Mouse (Mus musculus) lung, postnatal 14 days (tissue): ENCODE data around the gene Zfhx3.

Source experiments
- DNase-seq: peaks from one replicate; pipeline ENCODE4 v3.0.0; 2021

The Zfhx3 gene

GRCm38 (mm10) chr8:108903550-108903949 lies 961.1 kb downstream of the Zfhx3 start:
- no peak for DNase-seq

- no peak for DNase-seq
These were observed 962.0 kb downstream of the Zfhx3 start for GRCm38 (mm10) chr8:108904288-108904971.

- DNase-seq: no peak
These were observed 965.6 kb downstream of the Zfhx3 start for GRCm38 (mm10) chr8:108908066-108908465.

- DNase-seq: no peak
These were observed 966.1 kb downstream of the Zfhx3 start for GRCm38 (mm10) chr8:108908540-108908939.

GRCm38 (mm10) chr8:108909035-108909434 lies 966.6 kb downstream of the Zfhx3 start:
- no peak for DNase-seq

GRCm38 (mm10) chr8:108909455-108909854 lies 967.0 kb downstream of the Zfhx3 start:
- no peak for DNase-seq

- peak; percentile 39 for DNase-seq
These were observed 968.4 kb downstream of the Zfhx3 start for GRCm38 (mm10) chr8:108910843-108911242.

- DNase-seq: peak; percentile 93
These were observed 969.1 kb downstream of the Zfhx3 start for GRCm38 (mm10) chr8:108911511-108911910.

- no peak for DNase-seq
These were observed 970.6 kb downstream of the Zfhx3 start for GRCm38 (mm10) chr8:108912998-108913397.

GRCm38 (mm10) chr8:108915425-108915824 lies 973.0 kb downstream of the Zfhx3 start:
- no peak for DNase-seq

- DNase-seq: peak; percentile 62
These were observed 973.4 kb downstream of the Zfhx3 start for GRCm38 (mm10) chr8:108915876-108916275.

- DNase-seq: no peak
These were observed 977.7 kb downstream of the Zfhx3 start for GRCm38 (mm10) chr8:108920151-108920550.

GRCm38 (mm10) chr8:108923161-108923560 lies 980.7 kb downstream of the Zfhx3 start:
- DNase-seq: no peak

GRCm38 (mm10) chr8:108924526-108924925 lies 982.1 kb downstream of the Zfhx3 start:
- no peak for DNase-seq

GRCm38 (mm10) chr8:108926106-108926505 lies 983.7 kb downstream of the Zfhx3 start:
- peak; percentile 21 for DNase-seq

GRCm38 (mm10) chr8:108930635-108931034 lies 988.2 kb downstream of the Zfhx3 start:
- DNase-seq: no peak

GRCm38 (mm10) chr8:108931837-108932236 lies 989.4 kb downstream of the Zfhx3 start:
- peak; percentile 50 for DNase-seq

- no peak for DNase-seq
These were observed 990.3 kb downstream of the Zfhx3 start for GRCm38 (mm10) chr8:108932729-108933128.

- no peak for DNase-seq
These were observed 993.6 kb downstream of the Zfhx3 start for GRCm38 (mm10) chr8:108935834-108936694.

- DNase-seq: no peak
These were observed 994.4 kb downstream of the Zfhx3 start for GRCm38 (mm10) chr8:108936695-108937448.

GRCm38 (mm10) chr8:108937904-108938455 lies 995.5 kb downstream of the Zfhx3 start:
- no peak for DNase-seq

GRCm38 (mm10) chr8:108942686-108943085 lies 1000.2 kb downstream of the Zfhx3 start:
- DNase-seq: no peak

- DNase-seq: no peak
These were observed 1000.7 kb downstream of the Zfhx3 start for GRCm38 (mm10) chr8:108943132-108943531.
